Mouse (Mus musculus): Measurements from ENCODE around the gene Smco1.

The Smco1 gene

GRCm38 (mm10) chr16:32291821-32292220 is 20.6 kb downstream of the Smco1 start:
- in situ Hi-C loops (cut with MboI; ENCODE audit: low pct_unique_long_range_greater_than_20kb in 1 of 2, low sequenced_read_pairs in 2 of 2, unreplicated experiment in 1 of 2): loop anchor here in 1 of 2 experiments (25.0 kb wide), 1 partner anchor 320 kb away; the partner anchor contains the start of gene Tfrc

GRCm38 (mm10) chr16:32299617-32300016 is 28.3 kb downstream of the Smco1 start:
- in situ Hi-C loops (cut with MboI; ENCODE audit: low pct_unique_long_range_greater_than_20kb in 1 of 2, low sequenced_read_pairs in 2 of 2, unreplicated experiment in 1 of 2): loop anchor here in 1 of 2 experiments (25.0 kb wide), 1 partner anchor 313 kb away; the partner anchor contains the start of gene Tfrc

- in situ Hi-C loops (cut with MboI; ENCODE audit: low pct_unique_long_range_greater_than_20kb in 1 of 2, low sequenced_read_pairs in 2 of 2, unreplicated experiment in 1 of 2): no loop called here
Measured at GRCm38 (mm10) chr16:32303046-32303445, 31.8 kb downstream of the Smco1 start.

- in situ Hi-C loops (cut with MboI; ENCODE audit: low pct_unique_long_range_greater_than_20kb in 1 of 2, low sequenced_read_pairs in 2 of 2, unreplicated experiment in 1 of 2): no loop called here
Measured at GRCm38 (mm10) chr16:32303886-32304285, 32.6 kb downstream of the Smco1 start.

- in situ Hi-C loops (cut with MboI; ENCODE audit: low pct_unique_long_range_greater_than_20kb in 1 of 2, low sequenced_read_pairs in 2 of 2, unreplicated experiment in 1 of 2): no loop called here
Measured at GRCm38 (mm10) chr16:32311970-32312369, 40.7 kb downstream of the Smco1 start.

- in situ Hi-C loops (cut with MboI; ENCODE audit: low pct_unique_long_range_greater_than_20kb in 1 of 2, low sequenced_read_pairs in 2 of 2, unreplicated experiment in 1 of 2): no loop called here
Measured at GRCm38 (mm10) chr16:32312386-32312785, 41.1 kb downstream of the Smco1 start.

GRCm38 (mm10) chr16:32312859-32313258 is 41.6 kb downstream of the Smco1 start:
- in situ Hi-C loops (cut with MboI; ENCODE audit: low pct_unique_long_range_greater_than_20kb in 1 of 2, low sequenced_read_pairs in 2 of 2, unreplicated experiment in 1 of 2): no loop called here

- in situ Hi-C loops (cut with MboI; ENCODE audit: low pct_unique_long_range_greater_than_20kb in 1 of 2, low sequenced_read_pairs in 2 of 2, unreplicated experiment in 1 of 2): no loop called here
Measured at GRCm38 (mm10) chr16:32316601-32317000, 45.3 kb downstream of the Smco1 start.

- in situ Hi-C loops (cut with MboI; ENCODE audit: low pct_unique_long_range_greater_than_20kb in 1 of 2, low sequenced_read_pairs in 2 of 2, unreplicated experiment in 1 of 2): no loop called here
Measured at GRCm38 (mm10) chr16:32323953-32324352, 52.7 kb downstream of the Smco1 start.

All from mouse embryonic stem cell (cell line).